Mouse (Mus musculus): Measurements from ENCODE around the gene Nrap. TPM values are rescaled to one million over a fixed set of nuclear protein-coding genes. Genes with fewer than 3 reads are reported as not detected.

The Nrap gene
- polyA plus RNA-seq, 1 experiment from 2014 or later = 9.6 TPM

DNA sequence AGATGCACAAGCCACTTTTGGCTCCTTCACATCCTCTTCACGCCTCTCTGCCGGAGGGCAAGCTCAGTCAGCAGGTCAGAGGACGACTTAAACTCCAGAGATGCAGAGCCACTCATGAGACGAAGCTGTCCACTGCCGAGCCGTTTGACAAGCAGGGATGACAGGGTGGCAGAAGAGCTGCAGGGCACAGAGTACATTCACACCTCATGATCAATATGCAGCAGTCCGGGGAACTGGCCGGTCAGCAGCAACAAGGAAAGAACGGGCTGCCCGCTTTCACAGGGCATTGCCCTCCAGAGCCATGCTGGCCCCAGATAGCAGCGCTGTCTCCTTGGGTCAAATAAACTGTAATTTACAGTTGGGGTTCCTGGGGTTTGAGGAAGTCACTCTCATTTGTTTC lies 111.5 kb downstream of the Nrap start:
- Histone ChIP-seq H3K9me3 (ENCODE audit: control insufficient read depth, low read length) (no peaks in the 10 kb centered on the region), H3K27me3 (replicated peaks; ENCODE audit: control insufficient read depth, insufficient read depth, low read length) (no peaks in the 10 kb centered on the region), H3K27ac (replicated peaks; ENCODE audit: low read depth, low read length) (no peak overlapping the region), H3K4me3 (ENCODE audit: low read depth, low read length) (no peak overlapping the region), H3K36me3 (ENCODE audit: control insufficient read depth, insufficient read depth, low read length) (no peaks in the 10 kb centered on the region), H3K4me1 (ENCODE audit: control insufficient read depth, insufficient read depth, low read length) (no peaks in the 10 kb centered on the region), H3K4me2 (ENCODE audit: low read depth, low read length) (no peak overlapping the region), H3K9ac (ENCODE audit: low read depth, low read length) (no peak overlapping the region)
- WGBS = 78% methylated on average over 11 of the region's 11 CpGs
- DNase-seq (ENCODE audit: low spot score) (no peak), ATAC-seq (ENCODE audit: low read depth) (no peak)

DNA sequence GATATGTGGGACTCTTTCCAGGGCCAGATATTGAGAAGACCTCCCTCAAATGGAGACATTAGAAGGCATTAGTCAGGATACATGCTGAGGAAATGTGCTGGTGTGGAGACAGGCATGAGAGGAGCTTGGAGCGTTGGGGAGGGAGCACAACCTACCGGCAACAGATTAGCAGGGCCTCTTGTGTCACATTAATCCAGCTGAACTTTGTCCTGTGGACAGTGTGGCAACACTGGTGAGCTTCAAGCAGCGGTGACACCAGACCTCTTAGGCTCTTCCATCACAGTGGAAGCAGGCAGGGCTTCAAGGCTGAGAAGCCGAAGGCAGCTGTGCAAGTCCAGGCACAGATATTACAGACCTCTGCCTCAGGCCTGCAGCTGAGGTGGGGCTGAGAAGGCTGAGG lies 111.9 kb downstream of the Nrap start:
- Histone ChIP-seq H3K4me2 (ENCODE audit: low read depth, low read length) (no peak overlapping the region), H3K9me3 (ENCODE audit: control insufficient read depth, low read length) (no peaks in the 10 kb centered on the region), H3K4me3 (ENCODE audit: low read depth, low read length) (no peak overlapping the region), H3K36me3 (ENCODE audit: control insufficient read depth, insufficient read depth, low read length) (no peaks in the 10 kb centered on the region), H3K9ac (ENCODE audit: low read depth, low read length) (no peak overlapping the region), H3K4me1 (ENCODE audit: control insufficient read depth, insufficient read depth, low read length) (no peaks in the 10 kb centered on the region), H3K27me3 (replicated peaks; ENCODE audit: control insufficient read depth, insufficient read depth, low read length) (no peaks in the 10 kb centered on the region), H3K27ac (replicated peaks; ENCODE audit: low read depth, low read length) (no peak overlapping the region)
- 67% methylated on average over 4 of the region's 4 CpGs for WGBS
- DNase-seq (ENCODE audit: low spot score) = no peak
- ATAC-seq (ENCODE audit: low read depth) = no peak

DNA sequence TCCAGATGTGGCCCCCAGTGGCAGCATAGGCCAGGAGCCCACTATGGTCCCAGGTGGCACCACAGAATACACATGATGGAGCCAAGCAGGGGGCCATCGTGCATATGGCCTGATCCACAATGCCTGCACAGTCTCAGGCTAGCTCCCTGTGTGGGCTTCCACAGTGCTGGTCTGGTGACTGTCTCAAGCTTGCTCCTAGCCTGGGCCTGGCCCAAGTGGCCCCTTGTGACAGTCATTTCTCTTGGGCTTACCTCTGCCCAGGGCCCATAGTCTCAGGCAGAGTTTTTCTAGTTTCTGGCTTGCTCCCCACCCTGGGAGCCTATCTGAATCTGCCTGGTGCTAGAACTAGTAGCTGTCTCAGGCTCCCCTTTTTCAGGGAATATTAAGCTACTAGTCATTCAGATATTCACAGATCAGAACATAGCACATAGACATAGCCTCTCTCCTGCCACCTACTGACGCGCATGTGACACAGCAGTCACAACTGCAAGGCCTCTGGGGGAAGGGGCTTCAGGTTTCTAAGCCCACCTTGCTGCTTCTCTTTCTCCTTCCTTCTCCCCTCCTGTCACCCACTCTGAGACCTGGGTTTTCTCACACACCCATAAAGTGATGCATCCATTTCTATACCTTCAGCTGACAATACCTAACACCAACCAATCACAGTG lies 112.6 kb downstream of the Nrap start:
- Histone ChIP-seq H3K4me2 (ENCODE audit: low read depth, low read length) (no peak overlapping the region), H3K27me3 (replicated peaks; ENCODE audit: control insufficient read depth, insufficient read depth, low read length) (no peaks in the 10 kb centered on the region), H3K27ac (replicated peaks; ENCODE audit: low read depth, low read length) (no peak overlapping the region), H3K9me3 (ENCODE audit: control insufficient read depth, low read length) (no peaks in the 10 kb centered on the region), H3K36me3 (ENCODE audit: control insufficient read depth, insufficient read depth, low read length) (no peaks in the 10 kb centered on the region), H3K4me1 (ENCODE audit: control insufficient read depth, insufficient read depth, low read length) (no peaks in the 10 kb centered on the region), H3K9ac (ENCODE audit: low read depth, low read length) (no peak overlapping the region), H3K4me3 (ENCODE audit: low read depth, low read length) (no peak overlapping the region)
- WGBS = 53% methylated on average over 3 of the region's 3 CpGs
- no peak for DNase-seq (ENCODE audit: low spot score)
- no peak for ATAC-seq (ENCODE audit: low read depth)

DNA sequence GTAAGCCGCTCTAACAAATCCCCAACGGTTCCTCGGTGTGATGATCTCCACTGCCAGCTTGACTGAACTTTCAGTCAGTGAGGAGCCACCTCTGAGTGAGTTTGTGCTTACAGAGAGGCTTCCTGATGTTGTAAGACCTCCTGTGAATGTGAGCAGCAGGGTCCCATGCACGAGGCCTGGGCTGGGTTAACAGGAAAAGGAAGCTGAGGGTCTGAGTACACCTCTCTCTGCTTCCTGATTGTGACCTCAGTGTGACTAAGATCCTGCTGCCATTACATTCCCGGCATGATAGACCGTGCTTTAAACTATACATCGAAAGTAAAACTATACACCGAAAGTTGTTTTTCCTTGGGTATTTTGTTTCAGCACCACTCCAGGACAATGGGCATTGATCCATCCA lies 117.8 kb downstream of the Nrap start:
- H3K9me3 ChIP-seq (ENCODE audit: control insufficient read depth, low read length) = no peaks in the 10 kb centered on the region
- no peaks in the 10 kb centered on the region for H3K27me3 ChIP-seq (replicated peaks; ENCODE audit: control insufficient read depth, insufficient read depth, low read length)
- no peak overlapping the region for H3K27ac ChIP-seq (replicated peaks; ENCODE audit: low read depth, low read length)
- WGBS = 70% methylated on average over 8 of the region's 8 CpGs
- no peak overlapping the region for H3K4me3 ChIP-seq (ENCODE audit: low read depth, low read length)
- H3K9ac ChIP-seq (ENCODE audit: low read depth, low read length) = no peak overlapping the region
- H3K4me1 ChIP-seq (ENCODE audit: control insufficient read depth, insufficient read depth, low read length) = no peaks in the 10 kb centered on the region
- H3K4me2 ChIP-seq (ENCODE audit: low read depth, low read length) = no peak overlapping the region
- ATAC-seq (ENCODE audit: low read depth) = no peak
- DNase-seq (ENCODE audit: low spot score) = no peak
- H3K36me3 ChIP-seq (ENCODE audit: control insufficient read depth, insufficient read depth, low read length) = no peaks in the 10 kb centered on the region

Other genes with a start within 250 kb of the Nrap start
- gene Habp2, start 102.9 kb downstream of the Nrap start, polyA plus RNA-seq (2014; fragmentation: Nextera tagmentation; extraction: Ambion mirVana) = 0.26 and 0.54 TPM in 2 replicates
- 21.5 and 21.7 TPM in 2 replicates for gene Casp7, start 7.1 kb upstream of the Nrap start, polyA plus RNA-seq (2014; fragmentation: Nextera tagmentation; extraction: Ambion mirVana)
- gene Plekhs1, start 71.6 kb upstream of the Nrap start, polyA plus RNA-seq (2014; fragmentation: Nextera tagmentation; extraction: Ambion mirVana) = 0.81 and 0.86 TPM in 2 replicates
- gene Dclre1a, start 158.2 kb upstream of the Nrap start, polyA plus RNA-seq (2014; fragmentation: Nextera tagmentation; extraction: Ambion mirVana) = 12.8 and 16.6 TPM in 2 replicates
- gene Nhlrc2, start 158.2 kb upstream of the Nrap start, polyA plus RNA-seq (2014; fragmentation: Nextera tagmentation; extraction: Ambion mirVana) = 13.1 and 13.9 TPM in 2 replicates

Measured in embryonic facial prominence, embryonic 14.5 days (tissue).